Comparison of ENCODE assay signal across 21 mouse cellular contexts in the genomic region with DNA sequence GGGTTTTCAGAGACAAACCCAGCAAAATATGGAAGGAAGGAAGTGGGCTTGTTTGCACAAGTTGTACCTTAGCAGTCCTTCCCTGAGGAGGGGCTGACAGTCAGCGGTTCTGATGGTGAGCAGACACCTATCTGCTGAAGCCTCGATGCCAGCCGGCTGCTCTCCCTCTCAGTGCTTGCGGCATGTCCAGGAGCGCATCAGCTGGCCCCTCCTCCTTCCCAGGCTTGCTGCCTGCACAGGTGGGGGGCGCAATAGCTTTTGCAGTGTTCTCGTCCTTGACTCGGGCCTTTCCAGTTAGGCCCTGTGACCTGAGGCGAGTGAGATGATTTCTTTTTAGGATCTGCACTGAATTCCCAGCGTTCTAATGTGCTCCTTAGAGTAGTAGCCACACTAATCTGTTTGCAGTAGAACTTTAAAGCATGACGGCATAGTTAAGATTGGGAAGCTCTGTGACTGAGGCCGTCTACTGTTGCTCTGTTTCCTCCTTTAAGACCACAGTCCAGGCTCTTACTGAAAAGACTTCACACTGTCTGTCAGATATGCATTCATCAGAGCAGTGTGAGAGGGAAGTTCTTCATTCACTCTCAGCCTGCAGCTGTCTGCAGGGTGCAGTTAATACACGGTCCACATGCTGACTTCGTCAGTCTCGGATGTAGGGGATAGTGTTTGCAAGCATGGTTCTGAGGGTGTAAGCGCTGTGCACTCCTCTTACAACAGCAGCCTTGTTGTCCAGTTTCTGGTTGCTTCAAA. TPM values are rescaled to one million over a fixed set of nuclear protein-coding genes. Genes with fewer than 3 reads are reported as not detected.
DNase-seq lines count a peak whose midpoint lies in the region; ATAC-seq and TF ChIP-seq lines count a peak whose summit lies in the region.
"Had no signal": no experiment of that assay in that cellular context is flagged by ENCODE, and none has a peak within 500 bp of the region (broad histone marks: within the 10 kb centered on the region; RNA-seq: fewer than 3 reads in every experiment).

No protein-coding gene starts in this region.

- ATAC-seq in limb, embryonic 12.5 days (ENCODE audit: insufficient number of reproducible peaks, insufficient read depth, low FRiP score, low TSS enrichment, low read depth): no peak
- no peak for ATAC-seq in limb, embryonic 14.5 days (ENCODE audit: low FRiP score, low read depth)
- ATAC-seq in lung, postnatal 0 days: no peak
- ATAC-seq: forebrain, embryonic 16.5 days had no signal

- no peak for TF ChIP-seq EP300 in lung, postnatal 0 days (IDR thresholded peaks at IDR 0.05)

- intact Hi-C loops in heart, postnatal 14 days (cut with DNase I): loop anchor here (10.0 kb wide), 1 partner anchor 418 kb away; no protein-coding TSS in a partner anchor

- no peaks in the 10 kb centered on the region for H3K27me3 ChIP-seq in limb, embryonic 12.5 days
- no peaks in the 10 kb centered on the region for H3K27me3 ChIP-seq in limb, embryonic 10.5 days (ENCODE audit: low read depth, poor library complexity, severe bottlenecking)
- no peaks in the 10 kb centered on the region for H3K27me3 ChIP-seq in limb, embryonic 14.5 days (ENCODE audit: control insufficient read depth, insufficient read depth, low read length)
- no peaks in the 10 kb centered on the region for H3K27me3 ChIP-seq in lung, postnatal 0 days (replicated peaks; ENCODE audit: insufficient read depth, low read length)
- H3K27me3 ChIP-seq: heart, embryonic 15.5 days; hindbrain, embryonic 15.5 days; liver, embryonic 13.5 days had no signal

- TF ChIP-seq POLR2A in limb, embryonic 14.5 days (IDR thresholded peaks at IDR 0.05; ENCODE audit: borderline replicate concordance, extremely low read depth, insufficient read depth, insufficient read length): no peak

- DNase-seq in heart, adult 11 months: peak; percentile 70
- DNase-seq in heart, postnatal 14 days: no peak
- no peak for DNase-seq in limb, embryonic 10.5 days (ENCODE audit: low spot score)
- DNase-seq in ZHBTc4 (ENCODE audit: low read depth, low spot score): peak; percentile 40
- no peak for DNase-seq in limb, embryonic 14.5 days (ENCODE audit: low spot score)
- no peak for DNase-seq in layer of hippocampus, postnatal 36 days
- no peak for DNase-seq in lung, postnatal 0 days (ENCODE audit: low spot score)
- DNase-seq: cerebellum, adult 2 months; cerebellum, postnatal 36 days; kidney, adult 18-20 months; liver, embryonic 13.5 days; lung, embryonic 14.5 days; lung, postnatal 4 days; retina, postnatal 1 day; right cerebral cortex, postnatal 4 days had no signal

- H3K9me3 ChIP-seq in limb, embryonic 12.5 days: no peaks in the 10 kb centered on the region
- H3K9me3 ChIP-seq in limb, embryonic 10.5 days (replicated peaks): no peaks in the 10 kb centered on the region
- H3K9me3 ChIP-seq in limb, embryonic 14.5 days (ENCODE audit: control insufficient read depth, low read length): no peaks in the 10 kb centered on the region
- H3K9me3 ChIP-seq in lung, postnatal 0 days (ENCODE audit: low read length): no peaks in the 10 kb centered on the region
- H3K9me3 ChIP-seq: heart, embryonic 15.5 days; hindbrain, embryonic 15.5 days; liver, embryonic 13.5 days had no signal

- peaks cover 22% of the 10 kb centered on the region for H3K4me1 ChIP-seq in limb, embryonic 12.5 days (replicated peaks)
- no peaks in the 10 kb centered on the region for H3K4me1 ChIP-seq in limb, embryonic 10.5 days
- peaks cover 26% of the 10 kb centered on the region for H3K4me1 ChIP-seq in limb, embryonic 14.5 days (ENCODE audit: control insufficient read depth, insufficient read depth, low read length)
- no peaks in the 10 kb centered on the region for H3K4me1 ChIP-seq in lung, postnatal 0 days (ENCODE audit: insufficient read depth, low read depth, low read length)
- H3K4me1 ChIP-seq: hindbrain, embryonic 15.5 days; liver, embryonic 13.5 days had no signal

- H3K9ac ChIP-seq in limb, embryonic 12.5 days (replicated peaks): no peak overlapping the region
- no peak overlapping the region for H3K9ac ChIP-seq in limb, embryonic 14.5 days (ENCODE audit: low read depth, low read length, severe bottlenecking)
- H3K9ac ChIP-seq in lung, postnatal 0 days (replicated peaks; ENCODE audit: low read depth): no peak overlapping the region
- H3K9ac ChIP-seq: heart, embryonic 15.5 days; hindbrain, embryonic 15.5 days; liver, embryonic 13.5 days; lung, embryonic 14.5 days had no signal

- H3K4me3 ChIP-seq in limb, embryonic 12.5 days (replicated peaks): no peak overlapping the region
- no peak overlapping the region for H3K4me3 ChIP-seq in limb, embryonic 10.5 days
- H3K4me3 ChIP-seq in limb, embryonic 14.5 days (replicated peaks; ENCODE audit: low read length): no peak overlapping the region
- no peak overlapping the region for H3K4me3 ChIP-seq in lung, postnatal 0 days (ENCODE audit: low read depth, low read length)
- H3K4me3 ChIP-seq: heart, embryonic 15.5 days; hindbrain, embryonic 15.5 days; liver, embryonic 13.5 days had no signal

- peak overlapping the region; percentile 54 for H3K27ac ChIP-seq in limb, embryonic 12.5 days
- H3K27ac ChIP-seq in limb, embryonic 10.5 days: no peak overlapping the region
- peak overlapping the region; percentile 14; the same call in 1 of the 2 replicates for H3K27ac ChIP-seq in limb, embryonic 14.5 days (replicated peaks; ENCODE audit: low read depth, low read length)
- no peak overlapping the region for H3K27ac ChIP-seq in lung, postnatal 0 days (ENCODE audit: low read length)
- H3K27ac ChIP-seq: heart, embryonic 15.5 days; hindbrain, embryonic 15.5 days; kidney, postnatal 0 days; liver, embryonic 13.5 days had no signal

- WGBS in limb, embryonic 12.5 days: 75% methylated on average over 16 of the region's 16 CpGs
- WGBS in limb, embryonic 10.5 days: 79% methylated on average over 16 of the region's 16 CpGs
- WGBS in limb, embryonic 14.5 days: 70% methylated on average over 16 of the region's 16 CpGs
- 84% methylated on average over 16 of the region's 16 CpGs for WGBS in lung, postnatal 0 days

- TF ChIP-seq CTCF in lung, postnatal 0 days (IDR thresholded peaks at IDR 0.05): no peak

- peaks cover 34% of the 10 kb centered on the region; the same call in 1 of the 2 replicates for H3K36me3 ChIP-seq in limb, embryonic 12.5 days
- H3K36me3 ChIP-seq in limb, embryonic 10.5 days: peaks cover 70% of the 10 kb centered on the region
- H3K36me3 ChIP-seq in limb, embryonic 14.5 days (ENCODE audit: control insufficient read depth, insufficient read depth, low read length): peaks cover 17% of the 10 kb centered on the region; the same call in 1 of the 2 replicates
- H3K36me3 ChIP-seq in lung, postnatal 0 days (ENCODE audit: insufficient read depth, low read length): peaks cover 23% of the 10 kb centered on the region; the same call in 1 of the 2 replicates

- H3K4me2 ChIP-seq in limb, embryonic 12.5 days: no peak overlapping the region
- no peak overlapping the region for H3K4me2 ChIP-seq in limb, embryonic 14.5 days (replicated peaks; ENCODE audit: low read depth, low read length, severe bottlenecking)
- no peak overlapping the region for H3K4me2 ChIP-seq in lung, postnatal 0 days (replicated peaks; ENCODE audit: low read depth, low read length)
- H3K4me2 ChIP-seq: heart, embryonic 15.5 days; hindbrain, embryonic 15.5 days; liver, embryonic 13.5 days; lung, embryonic 14.5 days; midbrain, embryonic 11.5 days had no signal

RNA-seq across cellular contexts. Expression of a gene that starts 36.3 kb away (rescaled TPM):
- total RNA-seq in heart, postnatal 14 days (2021): 10 to 100 TPM; 19.3 to 19.9 TPM
- polyA plus RNA-seq in limb, embryonic 12.5 days (2016; fragmentation: Nextera tagmentation; extraction: Ambion mirVana): 53.6 and 53.7 TPM in 2 replicates
- polyA plus RNA-seq in limb, embryonic 10.5 days (2016; fragmentation: Nextera tagmentation; extraction: Ambion mirVana): 60.3 and 66.4 TPM in 2 replicates
- 39.1 and 42.9 TPM in 2 replicates for polyA plus RNA-seq in limb, embryonic 14.5 days (2012; rRNA removed)
- 50.1 and 53.5 TPM in 2 replicates for polyA plus RNA-seq in limb, embryonic 14.5 days (2014; fragmentation: Nextera tagmentation; extraction: Ambion mirVana)
- total RNA-seq in layer of hippocampus, postnatal 36 days (2021): 100 to 1,000 TPM in 1 of 2 experiments, 10 to 100 TPM in 1; 99.4 to 114 TPM
- polyA plus RNA-seq in lung, postnatal 0 days (2015; fragmentation: Nextera tagmentation; extraction: Ambion mirVana): 27.2 and 30.3 TPM in 2 replicates

RNA-seq across cellular contexts. Expression of a gene that starts 37.2 kb away (rescaled TPM):
- total RNA-seq in heart, postnatal 14 days (2021): 10 to 100 TPM; 17.0 to 20.4 TPM
- 28.2 and 29.6 TPM in 2 replicates for polyA plus RNA-seq in limb, embryonic 12.5 days (2016; fragmentation: Nextera tagmentation; extraction: Ambion mirVana)
- polyA plus RNA-seq in limb, embryonic 10.5 days (2016; fragmentation: Nextera tagmentation; extraction: Ambion mirVana): 30.4 and 32.8 TPM in 2 replicates
- polyA plus RNA-seq in limb, embryonic 14.5 days (2012; rRNA removed): 16.1 and 16.8 TPM in 2 replicates
- 23.2 and 25.5 TPM in 2 replicates for polyA plus RNA-seq in limb, embryonic 14.5 days (2014; fragmentation: Nextera tagmentation; extraction: Ambion mirVana)
- total RNA-seq in layer of hippocampus, postnatal 36 days (2021): 10 to 100 TPM; 50.4 to 51.2 TPM
- 26.3 and 27.0 TPM in 2 replicates for polyA plus RNA-seq in lung, postnatal 0 days (2015; fragmentation: Nextera tagmentation; extraction: Ambion mirVana)

Comparison
In these comparisons a context has a peak if more than half of its experiments do, and no peak if none do; other contexts are left out.
1. DNase-seq: peak in heart, adult 11 months (single experiment) and ZHBTc4 (single experiment); none in heart, postnatal 14 days (0 of 2), limb, embryonic 10.5 days (single experiment), limb, embryonic 14.5 days (single experiment), layer of hippocampus, postnatal 36 days (0 of 2) and lung, postnatal 0 days (single experiment).
2. H3K27ac ChIP-seq: peak in limb, embryonic 12.5 days (single experiment) and limb, embryonic 14.5 days (single experiment); none in limb, embryonic 10.5 days (single experiment) and lung, postnatal 0 days (single experiment).